Mouse (Mus musculus) kidney, embryonic 16.5 days (tissue): ENCODE data around the gene Etl4. TPM values are rescaled to one million over a fixed set of nuclear protein-coding genes. Genes with fewer than 3 reads are reported as not detected.

Experiments
- ATAC-seq: fragments of 200-750 bp; cut with Nextera tagmentation; 2 replicates; pipeline ENCODE4 v1.8.0; 2017; ENCODE audit warnings: moderate TSS enrichment; ENCODE audit not compliant: low FRiP score, low TSS enrichment
- H3K27ac ChIP-seq: fragments of 300-500 bp; sonication (generic); 2 replicates; pipeline ENCODE4 v1.5.1; 2014; ENCODE audit warnings: low read length
- H3K27me3 ChIP-seq: fragments of 300-500 bp; sonication (generic); 2 replicates; pipeline ENCODE4 v1.6.1; 2014; ENCODE audit warnings: low read length, control low read depth, mixed read lengths; ENCODE audit not compliant: insufficient read depth
- H3K36me3 ChIP-seq: fragments of 300-500 bp; sonication (generic); 2 replicates; pipeline ENCODE4 v1.6.1; 2014; ENCODE audit warnings: low read length, control low read depth, mixed read lengths; ENCODE audit not compliant: insufficient read depth
- H3K4me1 ChIP-seq: fragments of 300-500 bp; sonication (generic); 2 replicates; pipeline ENCODE4 v1.6.1; 2014; ENCODE audit warnings: low read length, control low read depth, mixed read lengths; ENCODE audit not compliant: insufficient read depth
- H3K4me2 ChIP-seq: fragments of 300-500 bp; sonication (generic); replicated peaks from 2 replicates; pipeline ENCODE4 v1.6.1; 2014; ENCODE audit warnings: low read depth, low read length
- H3K4me3 ChIP-seq: fragments of 300-500 bp; sonication (generic); 2 replicates; pipeline ENCODE4 v1.5.1; 2014; ENCODE audit warnings: mild to moderate bottlenecking, low read length
- H3K9ac ChIP-seq: fragments of 300-500 bp; sonication (generic); replicated peaks from 2 replicates; pipeline ENCODE4 v1.6.1; 2014; ENCODE audit warnings: low read length
- H3K9me3 ChIP-seq: fragments of 300-500 bp; sonication (generic); 2 replicates; pipeline ENCODE4 v1.6.1; 2016; ENCODE audit warnings: low read length, control low read depth
- WGBS: fragments of 180-500 bp; shearing (Covaris S2); extraction: QIAGEN DNeasy Blood & Tissue Kit; methylation state at CpG from one replicate; pipeline ENCODE4 v1.1.7; 2014; 5-methylcytosine and 5-hydroxymethylcytosine counted together
- polyA plus RNA-seq: library from polyadenylated mRNA; unstranded; fragments of >200 nt; fragmentation: Nextera tagmentation; extraction: Ambion mirVana; gene quantifications from 2 replicates; pipeline ENCODE4 v1.2.1, GENCODE M21; 2015

Etl4 gene
- polyA plus RNA-seq, 1 experiment from 2014 or later = 56.8 TPM

GRCm38 (mm10) chr2:20541261-20541660 lies 631.7 kb downstream of the Etl4 start:
- no peak overlapping the region for H3K9ac ChIP-seq
- peaks cover 12% of the 10 kb centered on the region for H3K4me1 ChIP-seq
- H3K27ac ChIP-seq = no peak overlapping the region
- H3K36me3 ChIP-seq = peaks cover 14% of the 10 kb centered on the region; the same call in 1 of the 2 replicates
- no peak overlapping the region for H3K4me2 ChIP-seq
- H3K4me3 ChIP-seq = no peak overlapping the region
- H3K9me3 ChIP-seq = no peaks in the 10 kb centered on the region
- ATAC-seq = no peak
- H3K27me3 ChIP-seq = no peaks in the 10 kb centered on the region

GRCm38 (mm10) chr2:20542286-20542685 lies 632.7 kb downstream of the Etl4 start:
- no peak for ATAC-seq
- peaks cover 14% of the 10 kb centered on the region; the same call in 1 of the 2 replicates for H3K36me3 ChIP-seq
- no peak overlapping the region for H3K4me2 ChIP-seq
- no peak overlapping the region for H3K4me3 ChIP-seq
- no peak overlapping the region for H3K9ac ChIP-seq
- H3K27ac ChIP-seq = no peak overlapping the region
- peaks cover 22% of the 10 kb centered on the region for H3K4me1 ChIP-seq
- H3K27me3 ChIP-seq = no peaks in the 10 kb centered on the region
- H3K9me3 ChIP-seq = no peaks in the 10 kb centered on the region
- WGBS = 88% methylated on average over 7 of the region's 7 CpGs

GRCm38 (mm10) chr2:20545624-20546023 lies 636.0 kb downstream of the Etl4 start:
- ATAC-seq = no peak
- peak overlapping the region; percentile 87; the same call in 1 of the 2 replicates for H3K27ac ChIP-seq
- 34% methylated on average over 2 of the region's 2 CpGs for WGBS

GRCm38 (mm10) chr2:20546496-20547348 lies 637.1 kb downstream of the Etl4 start:
- H3K9ac ChIP-seq = peak overlapping the region; percentile 28; the same call in 1 of the 2 replicates

More at GRCm38 (mm10) chr2:20545624-20546023, 636.0 kb downstream of the Etl4 start:
- H3K4me2 ChIP-seq = no peak overlapping the region
- no peaks in the 10 kb centered on the region for H3K9me3 ChIP-seq
- H3K27me3 ChIP-seq = no peaks in the 10 kb centered on the region
- H3K9ac ChIP-seq = no peak overlapping the region
- peaks cover 9% of the 10 kb centered on the region; the same call in 1 of the 2 replicates for H3K36me3 ChIP-seq
- peaks cover 44% of the 10 kb centered on the region for H3K4me1 ChIP-seq
- H3K4me3 ChIP-seq = no peak overlapping the region

GRCm38 (mm10) chr2:20547349-20547677 lies 637.7 kb downstream of the Etl4 start:
- H3K4me1 ChIP-seq = peaks cover 44% of the 10 kb centered on the region
- peak; percentile 89 for ATAC-seq
- peak overlapping the region; percentile 40 for H3K4me3 ChIP-seq
- 8% methylated on average over 5 of the region's 5 CpGs for WGBS
- H3K36me3 ChIP-seq = 0 out of 2 replicates have a peak, but pooled peaks cover 3% of the 10 kb centered on the region
- H3K4me2 ChIP-seq = peak overlapping the region; percentile 57
- H3K27me3 ChIP-seq = no peaks in the 10 kb centered on the region
- peak overlapping the region; percentile 89 for H3K27ac ChIP-seq
- no peaks in the 10 kb centered on the region for H3K9me3 ChIP-seq
- H3K9ac ChIP-seq = no peak overlapping the region

More at GRCm38 (mm10) chr2:20546496-20547348, 637.1 kb downstream of the Etl4 start:
- no peaks in the 10 kb centered on the region for H3K27me3 ChIP-seq
- H3K9me3 ChIP-seq = no peaks in the 10 kb centered on the region
- peak overlapping the region; percentile 57 for H3K4me2 ChIP-seq
- peaks cover 44% of the 10 kb centered on the region for H3K4me1 ChIP-seq
- peak overlapping the region; percentile 40 for H3K4me3 ChIP-seq
- H3K36me3 ChIP-seq = peaks cover 7% of the 10 kb centered on the region; the same call in 1 of the 2 replicates
- H3K27ac ChIP-seq = peak overlapping the region; percentile 89
- 20% methylated on average over 11 of the region's 11 CpGs for WGBS
- ATAC-seq = peak; percentile 55

GRCm38 (mm10) chr2:20547686-20548624 lies 638.4 kb downstream of the Etl4 start:
- H3K4me1 ChIP-seq = peaks cover 44% of the 10 kb centered on the region
- peak; percentile 72; the same call in 1 of the 2 replicates for ATAC-seq
- peak overlapping the region; percentile 50 for H3K9ac ChIP-seq
- no peaks in the 10 kb centered on the region for H3K27me3 ChIP-seq
- H3K36me3 ChIP-seq = 0 out of 2 replicates have a peak, but pooled peaks cover 3% of the 10 kb centered on the region
- 31% methylated on average over 18 of the region's 18 CpGs for whole genome bisulfite sequencing
- peak overlapping the region; percentile 57 for H3K4me2 ChIP-seq
- H3K9me3 ChIP-seq = no peaks in the 10 kb centered on the region
- peak overlapping the region; percentile 40 for H3K4me3 ChIP-seq
- peak overlapping the region; percentile 89 for H3K27ac ChIP-seq

- ATAC-seq = no peak
- no peak overlapping the region for H3K9ac ChIP-seq
- peak overlapping the region; percentile 57 for H3K4me2 ChIP-seq
- no peaks in the 10 kb centered on the region for H3K9me3 ChIP-seq
- H3K4me1 ChIP-seq = peaks cover 44% of the 10 kb centered on the region
- WGBS = 69% methylated on average over 5 of the region's 5 CpGs
- H3K27ac ChIP-seq = 0 out of 2 replicates have a peak overlapping the region, but pooled peaks have one; percentile 66
- H3K36me3 ChIP-seq = 0 out of 2 replicates have a peak, but pooled peaks cover 3% of the 10 kb centered on the region
- H3K4me3 ChIP-seq = peak overlapping the region; percentile 18
- no peaks in the 10 kb centered on the region for H3K27me3 ChIP-seq
These were observed 639.5 kb downstream of the Etl4 start for GRCm38 (mm10) chr2:20549065-20549464.

GRCm38 (mm10) chr2:20549996-20550395 lies 640.4 kb downstream of the Etl4 start:
- Histone ChIP-seq H3K9ac (no peak overlapping the region), H3K4me1 (peaks cover 44% of the 10 kb centered on the region), H3K4me3 (no peak overlapping the region), H3K9me3 (no peaks in the 10 kb centered on the region), H3K4me2 (no peak overlapping the region), H3K27me3 (no peaks in the 10 kb centered on the region), H3K27ac (no peak overlapping the region), H3K36me3 (no peaks in the 10 kb centered on the region)
- no peak for ATAC-seq
- 41% methylated on average over 1 of the region's 1 CpGs for WGBS

GRCm38 (mm10) chr2:20555706-20556105 lies 646.1 kb downstream of the Etl4 start:
- H3K27ac ChIP-seq = no peak overlapping the region
- ATAC-seq = no peak

More at GRCm38 (mm10) chr2:20555706-20556105, 646.1 kb downstream of the Etl4 start:
- H3K4me1 ChIP-seq = peaks cover 15% of the 10 kb centered on the region; the same call in 1 of the 2 replicates
- no peaks in the 10 kb centered on the region for H3K27me3 ChIP-seq
- no peaks in the 10 kb centered on the region for H3K9me3 ChIP-seq
- no peak overlapping the region for H3K4me2 ChIP-seq
- H3K36me3 ChIP-seq = peaks cover 6% of the 10 kb centered on the region; the same call in 1 of the 2 replicates
- no peak overlapping the region for H3K9ac ChIP-seq
- 50% methylated on average over 3 of the region's 3 CpGs for WGBS
- no peak overlapping the region for H3K4me3 ChIP-seq
